Mouse (Mus musculus) urinary bladder, postnatal 4 days (tissue): ENCODE results near the gene Ncoa1.
"Not testable (repeated sequence)": the region's sequence is repeated elsewhere in the genome, so short reads cannot be mapped to it uniquely, and the experiment has no call there.

Source experiments
- DNase-seq, 2 experiments: peaks; one replicate each; pipeline ENCODE4 v3.0.0; 2021 to 2022; ENCODE audit warnings: low spot score in 2 of 2

The Ncoa1 gene

DNA sequence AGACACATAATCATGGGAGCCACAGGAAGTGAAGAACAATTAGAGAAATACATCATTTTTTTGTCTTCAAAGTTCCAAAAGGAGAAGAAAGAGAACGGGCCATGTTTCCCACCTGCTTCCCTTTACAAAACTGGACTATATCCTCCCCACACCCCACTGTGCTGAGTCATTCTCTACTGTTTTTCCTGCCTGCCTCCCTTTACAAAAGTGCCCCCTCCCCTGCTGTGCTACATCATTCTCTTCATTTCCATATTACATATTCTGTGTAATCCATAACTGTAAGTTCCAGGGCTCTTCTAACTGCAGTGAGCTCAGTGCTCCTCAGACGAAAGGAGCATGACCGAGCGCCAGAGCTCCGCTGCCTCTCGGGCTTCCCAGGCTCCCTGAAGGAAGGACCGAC lies 80.8 kb downstream of the Ncoa1 start:
- DNase-seq, result no peak

- no peak for DNase-seq
These were observed 84.4 kb downstream of the Ncoa1 start for GRCm38 (mm10) chr12:4392590-4392989.

- no peak for DNase-seq
These were observed 84.9 kb downstream of the Ncoa1 start for GRCm38 (mm10) chr12:4392074-4392473.

DNA sequence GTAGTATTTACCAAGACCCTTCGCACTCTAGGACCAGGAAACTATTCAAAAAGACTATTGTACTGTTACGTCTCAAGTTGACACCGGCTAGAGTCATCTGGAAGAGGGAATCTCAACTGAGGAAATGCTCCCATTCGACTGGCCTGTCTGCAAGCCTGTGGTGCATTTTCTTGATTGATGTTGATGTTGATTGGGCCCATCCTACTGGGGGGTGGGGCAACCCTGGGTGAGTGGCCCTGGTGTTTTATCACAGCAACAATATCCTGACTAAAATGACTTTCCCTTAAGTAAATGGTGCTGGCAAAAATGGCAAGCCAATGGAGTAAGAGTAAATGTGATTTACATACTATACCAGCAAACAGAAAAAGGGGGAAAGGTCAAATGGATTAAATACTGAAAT lies 85.7 kb downstream of the Ncoa1 start:
- DNase-seq, result no peak

DNA sequence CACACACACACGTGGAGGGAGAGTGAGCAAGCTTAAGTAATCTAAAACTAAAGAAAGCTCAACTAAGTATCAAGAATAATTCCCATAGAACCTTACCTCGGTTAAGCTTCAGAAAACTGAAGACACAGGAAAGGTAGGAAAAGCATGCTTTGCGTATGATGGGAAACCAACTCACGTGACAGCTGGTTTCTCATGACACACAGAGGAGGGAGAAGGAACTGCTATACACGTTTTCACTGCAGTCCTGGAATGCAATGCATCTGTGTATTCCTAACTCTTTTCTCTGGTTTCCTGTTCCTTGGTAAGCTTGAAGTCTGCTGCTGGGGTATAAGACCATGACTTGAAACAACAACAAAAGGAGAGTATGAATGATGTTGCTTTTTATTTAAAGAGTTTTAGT lies 86.3 kb downstream of the Ncoa1 start:
- no peak for DNase-seq

DNA sequence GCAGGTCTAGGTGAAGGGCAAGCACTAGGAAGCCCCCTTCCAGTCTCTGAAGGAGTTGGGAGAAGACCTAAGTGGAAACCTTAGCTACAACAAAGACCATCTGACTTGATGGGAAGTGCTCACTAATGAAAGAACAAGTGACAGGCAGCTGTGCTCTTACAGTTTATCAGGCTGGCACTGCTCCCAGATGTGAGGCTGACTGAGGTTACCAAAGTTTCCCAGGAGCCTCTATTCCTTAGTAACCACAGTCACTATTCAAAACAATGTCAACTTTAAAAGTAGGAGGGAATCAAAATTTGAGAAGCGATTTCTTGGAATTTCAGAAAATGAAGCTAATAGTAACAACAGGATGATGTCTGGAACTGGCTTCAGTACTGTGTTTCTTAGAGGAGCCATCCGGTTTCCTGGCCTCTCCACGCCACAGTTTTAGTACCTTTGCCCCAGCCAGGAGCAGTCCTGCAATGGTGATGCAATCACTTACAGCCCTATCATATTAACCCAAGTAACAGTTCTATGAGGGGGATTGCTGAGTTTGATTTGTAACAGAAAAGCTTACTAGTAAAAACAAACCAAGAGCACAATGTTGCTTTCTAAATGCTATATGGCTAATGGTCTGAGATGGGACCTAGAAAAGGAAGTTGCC lies 90.8 kb downstream of the Ncoa1 start:
- DNase-seq, result no peak

DNA sequence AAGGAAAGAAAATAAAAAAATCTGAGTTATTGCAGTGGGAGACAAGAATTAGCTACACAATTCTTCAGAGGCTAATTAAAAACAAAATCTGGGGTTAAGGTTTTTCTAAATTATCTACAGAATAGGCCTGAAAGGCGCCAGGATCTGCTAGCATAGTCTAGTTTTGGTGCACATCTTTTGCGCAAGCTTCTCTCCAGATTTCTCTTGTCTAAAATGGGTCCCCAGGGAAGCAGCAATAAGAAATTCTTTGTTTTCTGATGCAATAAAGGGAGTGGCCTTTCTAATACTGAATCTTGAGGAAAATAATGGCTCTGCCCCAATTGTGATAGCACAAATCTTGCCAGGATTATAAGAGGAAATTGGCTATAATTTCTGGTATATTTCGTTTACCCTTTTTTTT lies 93.9 kb downstream of the Ncoa1 start:
- DNase-seq, result no peak

DNA sequence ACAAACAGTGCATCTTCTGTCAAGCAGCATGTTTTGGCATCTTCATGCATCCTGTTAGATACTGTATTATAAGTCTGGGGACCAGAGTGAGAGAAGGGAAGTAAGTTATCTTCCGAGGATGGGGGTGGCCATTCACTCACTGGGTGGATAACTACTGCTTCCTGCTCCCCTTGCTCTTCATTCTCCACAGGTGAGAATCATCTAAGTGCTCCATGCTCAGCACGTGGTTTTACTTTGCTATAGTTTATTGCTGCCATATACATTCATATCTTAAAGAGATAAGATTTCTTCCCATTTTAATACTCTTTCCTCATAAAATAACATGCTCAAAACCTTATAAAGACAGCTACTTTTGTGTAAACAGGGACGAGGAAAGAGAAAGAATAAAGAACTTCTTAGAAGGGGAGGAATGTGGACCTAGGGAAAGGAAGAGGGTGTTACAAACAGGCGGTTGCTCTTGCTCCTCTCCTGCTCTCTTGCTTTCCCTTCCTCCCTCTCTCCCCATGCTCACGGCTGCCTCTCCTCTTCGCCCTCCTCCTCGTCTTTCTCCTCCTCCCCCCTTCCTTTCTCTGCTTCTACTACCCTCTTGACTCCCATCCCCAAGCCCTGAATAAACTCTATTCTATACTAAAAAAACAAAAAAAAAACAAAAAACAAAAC lies 97.6 kb downstream of the Ncoa1 start:
- DNase-seq, result no peak

GRCm38 (mm10) chr12:4376475-4376874 lies 100.5 kb downstream of the Ncoa1 start:
- no peak for DNase-seq

GRCm38 (mm10) chr12:4374816-4375493 lies 102.0 kb downstream of the Ncoa1 start:
- no peak for DNase-seq

GRCm38 (mm10) chr12:4371406-4371805 lies 105.6 kb downstream of the Ncoa1 start:
- DNase-seq, result no peak

DNA sequence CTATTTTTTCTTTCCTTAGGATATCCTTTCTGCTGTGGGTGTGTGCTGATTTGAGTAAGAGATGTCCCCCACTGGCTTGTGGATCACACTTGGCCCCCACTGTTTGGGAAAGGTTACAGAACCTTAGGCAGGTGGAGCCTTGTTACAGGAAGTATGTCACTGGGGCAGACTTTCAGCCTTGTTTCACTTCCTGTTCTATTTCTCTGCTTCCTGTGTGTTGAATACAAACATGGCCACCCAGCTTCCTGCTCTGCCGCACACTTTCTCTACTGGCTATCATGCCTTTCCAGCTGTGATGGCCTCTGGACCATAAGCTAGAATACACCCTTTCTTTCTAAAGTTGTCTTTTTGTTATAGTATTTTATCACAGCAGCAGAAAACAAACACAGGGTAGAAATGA lies 111.0 kb downstream of the Ncoa1 start:
- DNase-seq, result no peak

GRCm38 (mm10) chr12:4359475-4359874 lies 117.5 kb downstream of the Ncoa1 start:
- DNase-seq, result no peak

DNA sequence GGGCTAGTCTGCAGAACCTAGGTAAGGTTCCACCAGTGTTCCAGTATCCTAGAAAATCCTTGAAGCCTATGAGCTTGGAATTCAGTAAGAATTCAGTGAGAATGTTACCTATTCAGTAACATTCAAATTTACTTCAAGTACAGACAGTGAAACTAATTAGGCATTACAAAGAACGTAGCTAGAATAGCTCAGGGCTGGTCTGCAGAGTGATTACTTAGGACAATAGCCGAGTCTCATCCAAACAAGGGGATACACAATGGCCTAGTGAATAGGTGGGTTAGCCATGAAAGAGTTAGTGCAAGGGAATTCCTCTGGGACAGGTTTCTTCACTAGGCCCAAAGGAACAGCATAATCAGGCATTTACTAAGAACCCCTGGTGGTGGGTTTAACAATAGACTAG lies 118.3 kb downstream of the Ncoa1 start:
- not testable (repeated sequence) for DNase-seq

- no peak for DNase-seq
These were observed 118.9 kb downstream of the Ncoa1 start for GRCm38 (mm10) chr12:4358100-4358499.

DNA sequence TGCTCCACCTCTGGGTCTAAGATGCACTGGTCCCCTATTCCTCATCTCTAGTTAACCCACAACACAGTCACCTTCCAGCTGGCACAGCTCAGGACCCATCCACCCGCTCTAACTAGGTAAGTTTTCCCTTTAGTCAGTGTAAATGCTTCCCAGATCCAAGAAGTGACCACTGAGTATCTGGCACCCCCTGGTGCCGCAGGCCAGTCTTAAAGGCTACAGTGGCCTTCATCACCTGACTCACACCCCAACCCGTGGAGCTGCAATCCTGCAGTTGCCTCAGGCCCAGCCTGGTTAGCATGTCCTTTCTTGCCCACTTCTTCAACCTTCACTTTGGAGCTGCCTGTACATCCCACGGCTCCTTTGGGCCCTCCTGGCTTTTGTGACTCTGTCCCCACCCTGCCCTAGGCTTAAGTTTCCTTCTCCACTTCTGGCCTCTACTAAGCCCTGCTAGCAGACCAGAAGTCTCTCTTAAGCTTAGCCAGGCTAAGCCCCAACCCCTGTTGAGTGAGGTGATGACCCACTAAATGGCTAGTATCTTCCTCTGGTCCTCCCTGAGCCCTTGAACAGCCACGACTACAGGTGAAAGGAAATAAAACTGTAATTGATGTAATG lies 120.0 kb downstream of the Ncoa1 start:
- DNase-seq, result no peak

- DNase-seq, result no peak
These were observed 121.8 kb downstream of the Ncoa1 start for GRCm38 (mm10) chr12:4355019-4355730.

DNA sequence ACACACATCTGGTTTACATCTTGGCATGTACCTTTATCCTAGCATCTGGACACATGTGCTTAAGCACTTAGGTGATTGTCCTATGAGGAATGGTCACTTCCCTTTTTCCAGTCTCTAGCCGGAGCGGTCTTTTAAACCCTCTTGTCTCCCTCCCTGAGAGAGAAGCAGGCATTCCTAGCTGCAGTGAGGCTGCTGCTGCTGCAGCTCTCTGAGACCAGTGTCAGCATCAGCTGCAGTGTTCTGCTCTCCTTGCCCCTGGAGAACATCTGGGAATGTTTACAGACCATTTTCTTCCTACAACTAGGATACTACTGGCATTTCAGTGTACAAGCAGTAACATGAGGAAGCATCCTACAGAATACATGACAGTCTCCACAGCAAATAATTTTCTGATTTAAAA lies 133.8 kb downstream of the Ncoa1 start:
- no peak for DNase-seq

DNA sequence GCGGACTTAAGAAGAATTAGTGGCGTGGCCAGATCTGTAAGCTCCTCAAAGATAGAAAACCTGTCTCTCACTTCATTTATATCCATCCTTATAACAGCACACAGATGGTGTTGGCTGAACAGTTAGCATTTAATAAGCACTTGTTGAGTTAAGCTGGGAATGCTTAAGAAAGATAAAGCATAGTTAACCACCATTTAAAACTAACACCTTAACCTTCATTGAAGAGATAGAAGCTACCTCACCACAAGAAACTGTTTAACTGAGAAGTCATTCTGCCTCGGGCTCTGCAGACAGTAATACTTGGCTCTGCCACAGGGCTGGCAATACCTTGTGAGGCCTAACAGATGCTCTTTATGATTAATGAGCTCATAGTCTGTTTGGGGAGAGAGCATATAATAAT lies 134.9 kb downstream of the Ncoa1 start:
- DNase-seq, result no peak

GRCm38 (mm10) chr12:4340325-4340924 lies 136.6 kb downstream of the Ncoa1 start:
- no peak for DNase-seq

GRCm38 (mm10) chr12:4323604-4324003 lies 153.4 kb downstream of the Ncoa1 start:
- no peak for DNase-seq

GRCm38 (mm10) chr12:4322227-4322626 lies 154.8 kb downstream of the Ncoa1 start:
- DNase-seq, result no peak
